Mouse (Mus musculus) mouse embryonic stem cell (cell line): ENCODE results near the gene Cab39.

Experiments used
- in situ Hi-C, 2 experiments: fragments of 300-500 bp; cut with MboI; formaldehyde crosslinking; loops; 1 replicate in 1 of 2; 3 replicates in 1 of 2; pipeline ENCODE4 v1.14.3; 2019 to 2020; ENCODE audit warnings: low sequenced_read_pairs in 2 of 2, low pct_unique_long_range_greater_than_20kb in 1 of 2, mixed read lengths in 1 of 2; ENCODE audit not compliant: unreplicated experiment in 1 of 2

Cab39 gene

DNA sequence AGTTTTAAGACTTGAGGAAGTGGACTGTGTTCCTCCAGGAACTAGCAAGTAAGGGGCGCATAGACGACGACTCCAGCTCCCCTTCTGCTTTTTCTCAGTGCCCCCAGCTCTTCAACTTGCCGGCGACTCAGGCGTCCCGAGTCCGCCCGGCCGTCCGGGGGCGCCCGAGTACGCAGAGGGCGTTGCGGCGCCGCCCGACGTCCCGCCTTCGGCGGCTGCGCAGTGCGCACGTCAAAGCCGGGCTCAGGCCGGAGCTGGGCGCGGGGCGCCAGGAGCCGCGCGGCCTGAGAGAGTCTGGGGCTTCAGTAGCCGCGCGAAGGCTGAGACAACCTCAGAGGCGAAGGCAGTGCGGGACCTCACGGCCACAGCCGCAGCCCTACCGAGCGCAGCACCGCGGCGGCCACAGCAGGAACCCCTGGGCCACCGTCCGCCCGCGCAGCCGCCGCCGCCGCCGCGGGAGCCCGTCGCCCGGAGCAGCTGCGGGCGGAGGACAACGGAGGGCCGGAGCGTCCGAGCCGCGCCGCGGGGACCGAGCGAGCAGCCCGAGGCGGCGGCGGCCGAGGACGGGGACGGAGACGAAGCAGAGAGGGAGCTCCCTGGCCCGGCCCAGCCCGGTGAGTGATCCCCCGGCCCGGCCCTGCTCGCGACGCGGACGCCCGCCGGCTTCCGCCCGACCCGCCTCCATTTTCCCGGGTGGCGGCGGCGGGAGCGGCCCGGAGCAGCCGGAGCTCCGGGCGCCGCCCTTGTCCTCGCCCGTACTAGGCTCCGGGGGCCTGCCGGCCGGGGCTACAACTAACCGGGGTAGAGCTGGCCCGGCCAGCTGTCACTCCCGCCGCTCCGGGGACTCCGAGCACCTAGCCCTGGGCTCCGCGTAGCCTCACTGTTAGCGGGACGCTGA, at the start of gene Cab39:
TSS of gene Cab39 (plus strand) at position 234 of the 898 bp plus-strand sequence.
- in situ Hi-C loops, result no loop called here

- in situ Hi-C loops, result no loop called here
These were observed 48.7 kb upstream of the Cab39 start for GRCm38 (mm10) chr1:85744539-85744938.

DNA sequence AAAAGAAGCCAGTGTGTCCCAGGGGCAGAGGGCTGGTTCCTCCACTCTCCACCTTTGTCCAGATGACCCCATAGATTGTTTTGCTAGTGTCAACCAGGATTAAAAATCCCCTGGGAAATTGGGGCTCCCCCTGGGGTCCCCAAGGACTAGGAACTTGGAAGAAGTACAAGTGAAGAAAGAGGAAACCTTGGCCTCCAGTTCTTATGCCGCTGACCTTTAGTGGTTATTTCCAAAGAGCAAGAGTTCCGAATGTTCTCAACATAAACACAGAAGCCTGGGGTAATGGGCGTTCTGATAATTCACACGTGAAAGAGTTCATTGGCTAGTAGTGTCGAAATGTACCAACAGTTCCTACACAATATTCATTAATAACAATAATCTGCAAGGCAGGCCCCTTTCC, 46.7 kb upstream of the Cab39 start:
- in situ Hi-C loops, result no loop called here

GRCm38 (mm10) chr1:85749829-85750228, 43.4 kb upstream of the Cab39 start:
- in situ Hi-C loops, result no loop called here

GRCm38 (mm10) chr1:85750650-85751049, 42.6 kb upstream of the Cab39 start:
- in situ Hi-C loops, result no loop called here

DNA sequence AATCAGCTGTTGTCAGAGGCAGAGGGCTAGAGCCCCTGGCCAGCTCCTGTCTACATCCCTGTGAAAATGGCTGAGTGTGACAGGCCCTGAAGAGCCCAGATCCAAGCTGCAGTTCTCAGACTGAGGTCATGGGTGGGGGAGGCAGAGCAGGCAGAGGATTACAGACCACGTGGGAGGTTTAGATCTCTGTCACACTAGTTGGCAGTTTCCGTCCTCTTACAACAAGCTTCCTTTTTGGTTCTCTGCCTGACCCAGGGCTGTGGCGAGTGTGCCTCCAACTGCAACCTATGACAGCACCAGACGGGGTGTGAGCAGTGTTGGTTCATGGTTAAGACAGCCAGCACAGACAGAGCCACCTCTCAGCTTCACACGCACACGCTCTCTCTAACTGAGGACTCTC, 41.7 kb upstream of the Cab39 start:
- in situ Hi-C loops, result no loop called here

- in situ Hi-C loops, result no loop called here
These were observed 41.1 kb upstream of the Cab39 start for GRCm38 (mm10) chr1:85751932-85752680.

GRCm38 (mm10) chr1:85757531-85758230, 35.6 kb upstream of the Cab39 start:
- in situ Hi-C loops, result no loop called here

DNA sequence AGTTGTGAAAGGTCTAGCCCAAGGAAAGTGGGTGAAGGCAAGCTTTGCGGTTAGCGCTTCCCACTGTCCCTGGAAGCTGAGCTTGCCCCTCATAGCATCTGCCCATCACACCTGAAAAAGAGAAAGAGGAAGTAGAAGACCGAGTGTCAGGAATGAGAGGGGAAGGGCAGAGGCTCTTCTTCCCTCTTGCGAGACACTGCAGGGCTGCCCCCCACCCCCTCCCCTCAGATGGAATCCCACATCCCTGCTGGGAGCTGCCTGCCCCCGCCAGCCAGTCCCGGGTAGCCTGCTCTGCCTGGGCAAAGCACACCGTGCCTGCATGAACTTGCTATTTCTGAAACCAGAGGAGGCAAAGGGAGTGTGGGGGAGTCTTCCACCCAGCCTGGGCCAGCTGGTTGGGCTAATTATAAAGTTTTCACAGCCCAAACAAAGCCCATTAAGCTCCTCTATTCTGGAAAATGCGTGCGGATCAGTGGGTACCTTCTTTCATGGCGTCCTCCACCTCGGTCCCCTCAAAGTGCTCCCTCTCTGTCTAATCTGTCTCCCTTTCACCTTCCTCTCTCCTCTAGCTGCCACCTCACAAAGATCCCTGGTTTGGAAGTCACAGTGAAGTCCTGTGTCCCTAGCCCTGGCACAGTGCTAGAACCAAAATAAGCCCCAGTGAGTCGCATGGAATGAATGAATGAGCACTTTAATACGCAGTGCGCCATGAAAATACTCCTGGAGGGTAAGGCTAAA, 34.8 kb upstream of the Cab39 start:
- in situ Hi-C loops, result no loop called here

- in situ Hi-C loops, result no loop called here
These were observed 34.3 kb upstream of the Cab39 start for GRCm38 (mm10) chr1:85758969-85759293.

DNA sequence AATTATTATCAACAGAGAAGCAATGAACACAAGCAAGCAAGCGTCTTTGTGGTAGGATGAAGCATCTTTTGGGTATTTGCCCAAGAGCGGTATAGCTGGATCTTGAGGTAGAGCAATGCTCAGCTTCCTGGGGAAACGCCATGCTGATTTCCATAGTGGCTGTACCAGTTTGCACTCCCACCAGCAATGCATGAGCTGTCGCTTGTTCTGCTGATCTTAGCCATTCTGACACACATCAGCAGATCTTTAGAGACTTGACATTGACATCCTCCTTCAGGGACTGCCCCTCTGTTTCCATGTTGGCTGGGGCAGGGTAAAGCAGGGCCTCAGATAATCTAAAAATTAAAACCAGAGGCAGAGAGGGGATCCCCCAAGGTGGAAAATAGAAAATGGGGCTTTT, 31.6 kb upstream of the Cab39 start:
- in situ Hi-C loops, result no loop called here

GRCm38 (mm10) chr1:85763386-85763785, 29.9 kb upstream of the Cab39 start:
- in situ Hi-C loops, result no loop called here

GRCm38 (mm10) chr1:85764291-85764690, 28.9 kb upstream of the Cab39 start:
- in situ Hi-C loops, result no loop called here

GRCm38 (mm10) chr1:85766120-85766519, 27.1 kb upstream of the Cab39 start:
- in situ Hi-C loops, result no loop called here

- in situ Hi-C loops, result no loop called here
These were observed 25.5 kb upstream of the Cab39 start for GRCm38 (mm10) chr1:85767754-85768153.

DNA sequence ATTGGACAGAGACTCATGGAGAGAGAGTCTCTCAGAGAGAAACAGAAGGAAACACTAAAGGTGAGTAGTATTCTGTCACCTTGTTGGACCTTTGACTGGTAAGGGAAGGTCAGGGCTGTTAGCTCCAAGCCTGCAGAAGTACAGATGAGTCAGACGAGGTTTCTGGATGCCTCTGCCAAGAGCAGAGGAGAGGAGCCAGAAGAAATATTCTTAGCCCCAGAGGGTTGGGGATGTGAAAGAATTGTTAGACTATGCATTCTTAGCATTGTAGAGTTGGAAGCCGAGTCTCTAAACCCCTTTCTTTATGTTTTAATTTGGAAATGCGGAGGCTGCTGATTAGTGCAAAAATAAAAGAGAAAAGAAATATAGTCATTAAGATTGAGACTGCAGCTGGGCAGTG, 21.3 kb upstream of the Cab39 start:
- in situ Hi-C loops, result no loop called here

- in situ Hi-C loops, result no loop called here
These were observed 18.1 kb upstream of the Cab39 start for GRCm38 (mm10) chr1:85775136-85775535.

DNA sequence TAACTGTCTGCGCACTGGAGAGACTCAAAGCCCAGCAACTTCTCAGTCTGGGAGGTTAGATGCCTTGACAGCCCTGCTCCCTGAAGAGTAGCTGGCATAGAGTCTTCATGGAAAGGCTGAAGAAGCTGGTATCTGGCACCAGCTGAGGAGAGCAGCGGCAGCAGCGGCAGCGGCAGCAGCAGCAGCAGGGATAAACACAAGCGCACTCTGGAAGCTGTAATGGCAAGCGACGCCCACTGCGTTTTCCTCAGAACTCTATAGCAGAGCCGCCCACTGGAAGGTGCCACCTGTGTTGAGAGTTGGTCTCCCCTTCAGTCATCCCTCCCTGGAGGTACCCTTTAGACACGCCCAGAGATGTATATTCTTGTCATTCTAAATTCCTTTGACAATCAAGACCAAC, 17.1 kb upstream of the Cab39 start:
- in situ Hi-C loops, result no loop called here

- in situ Hi-C loops, result no loop called here
These were observed 14.8 kb upstream of the Cab39 start, which contains the start of gene A630001G21Rik for GRCm38 (mm10) chr1:85778436-85778835. TSS of gene A630001G21Rik (minus strand) at chr1:85778643.
